Mouse (Mus musculus) left cerebral cortex, adult 8-10 months (tissue): ENCODE results near the gene Lekr1. TPM values are rescaled to one million over a fixed set of nuclear protein-coding genes. Genes with fewer than 3 reads are reported as not detected.

Experiments
- DNase-seq, 2 experiments: peaks; one replicate each; pipeline ENCODE4 v3.0.0; 2022; ENCODE audit warnings: low spot score in 2 of 2
- microRNA-seq, 2 experiments: library from miRNA; unstranded; fragments of <30 nt; microRNA quantifications; one replicate each; pipeline ENCODE4 v1.2.0; 2022
- total RNA-seq, 4 experiments: library from RNA; stranded (reverse); gene quantifications; 2 replicates each; pipeline ENCODE4 v1.2.4; 2022

The Lekr1 gene
- total RNA-seq, 4 experiments from 2014 or later: 6.0 to 11.4 (median 7.0) TPM

DNA sequence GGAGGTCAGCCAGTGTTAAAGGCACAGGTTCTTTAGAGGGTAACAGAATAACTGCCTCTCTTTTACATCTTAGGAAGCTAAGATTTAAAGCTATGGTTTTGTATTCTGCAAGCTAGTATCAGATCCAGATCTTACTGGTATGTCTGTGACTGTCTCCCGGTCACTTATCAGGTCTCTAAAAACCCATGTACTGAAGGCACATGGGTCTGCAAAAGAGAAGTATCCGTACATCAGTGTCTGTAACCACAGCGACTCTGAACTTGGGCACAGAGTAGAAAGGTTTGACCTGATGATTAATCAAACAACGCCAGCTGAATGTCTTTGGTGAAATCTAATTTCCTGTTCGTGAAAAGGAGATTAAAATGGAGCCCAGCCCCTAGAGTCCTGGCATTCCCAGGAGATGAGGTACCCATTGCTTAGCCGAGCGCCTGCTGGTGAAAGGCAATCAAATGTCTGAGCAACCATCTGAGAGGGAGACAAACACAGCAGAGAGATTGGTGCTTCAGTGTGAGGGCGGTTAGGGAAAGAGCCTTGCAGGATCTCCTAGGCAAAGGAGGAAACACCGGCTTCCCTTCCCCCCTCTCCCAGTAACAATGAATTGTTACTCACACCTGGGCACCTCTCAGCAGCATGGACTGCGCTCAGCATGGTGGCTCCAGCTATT is 205.7 kb downstream of the Lekr1 start:
- no peak for DNase-seq

DNA sequence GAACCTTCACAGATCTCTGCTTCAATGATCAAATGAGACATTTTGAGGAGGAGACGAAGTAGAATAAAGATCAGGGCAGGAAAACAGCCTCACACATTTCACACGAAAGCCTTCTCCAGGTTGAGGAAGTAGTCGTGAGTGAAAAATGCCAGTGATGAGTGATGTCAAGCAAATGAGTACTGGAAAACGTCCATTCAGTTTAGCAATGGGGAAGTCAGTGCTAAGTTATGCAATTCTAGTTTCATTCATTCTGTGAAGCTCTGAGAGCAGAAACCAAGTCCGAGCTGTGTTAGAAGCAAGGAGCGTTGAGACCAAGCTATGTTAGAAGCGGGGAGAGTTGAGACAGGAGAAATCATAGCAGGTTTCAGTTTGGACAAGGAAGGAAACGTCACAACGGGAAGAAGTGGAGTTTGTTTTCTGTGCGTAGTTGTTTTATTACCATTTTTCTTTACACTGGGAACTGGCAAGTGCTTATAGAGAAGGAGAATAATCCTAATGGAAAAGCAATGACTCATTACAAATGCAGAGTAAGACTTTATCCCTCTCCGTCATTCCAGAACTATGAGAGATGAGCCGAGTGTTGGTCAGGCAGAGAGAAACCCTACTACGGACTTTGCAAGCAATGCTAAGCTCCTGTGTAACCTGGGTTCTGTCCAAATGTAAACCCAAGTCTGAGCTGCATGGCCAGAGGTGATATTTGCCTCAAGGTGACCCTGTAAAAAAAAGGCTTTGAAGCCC is 207.2 kb downstream of the Lekr1 start:
- DNase-seq: no peak

Small RNA genes lying within 50 kb of the gene (microRNA-seq; reads per million reads assigned to microRNA genes)
- 0.42 to 2.4 reads per million in 2 experiments for gene Mir8120

Other genes with a start within 250 kb of the Lekr1 start
- gene Tiparp, start 137.8 kb upstream of the Lekr1 start, total RNA-seq: 10 to 100 TPM; 10.6 to 21.0 (median 14.0) TPM